Mouse (Mus musculus) lung, adult 2 months (tissue): ENCODE measurements around the gene Galnt9.

Source experiments
- CTCF ChIP-seq: fragments of 200-500 bp; IDR thresholded peaks from 2 replicates; pipeline ENCODE4 v1.5.1; 2011; ENCODE audit warnings: mild to moderate bottlenecking, low read length, control low read depth; ENCODE audit not compliant: insufficient read depth
- POLR2A ChIP-seq: fragments of 200-500 bp; IDR thresholded peaks from 2 replicates; pipeline ENCODE4 v1.6.1; 2011; ENCODE audit warnings: low read depth, mild to moderate bottlenecking, control low read depth, low read length, borderline replicate concordance; ENCODE audit errors: extremely low read depth

DNA sequence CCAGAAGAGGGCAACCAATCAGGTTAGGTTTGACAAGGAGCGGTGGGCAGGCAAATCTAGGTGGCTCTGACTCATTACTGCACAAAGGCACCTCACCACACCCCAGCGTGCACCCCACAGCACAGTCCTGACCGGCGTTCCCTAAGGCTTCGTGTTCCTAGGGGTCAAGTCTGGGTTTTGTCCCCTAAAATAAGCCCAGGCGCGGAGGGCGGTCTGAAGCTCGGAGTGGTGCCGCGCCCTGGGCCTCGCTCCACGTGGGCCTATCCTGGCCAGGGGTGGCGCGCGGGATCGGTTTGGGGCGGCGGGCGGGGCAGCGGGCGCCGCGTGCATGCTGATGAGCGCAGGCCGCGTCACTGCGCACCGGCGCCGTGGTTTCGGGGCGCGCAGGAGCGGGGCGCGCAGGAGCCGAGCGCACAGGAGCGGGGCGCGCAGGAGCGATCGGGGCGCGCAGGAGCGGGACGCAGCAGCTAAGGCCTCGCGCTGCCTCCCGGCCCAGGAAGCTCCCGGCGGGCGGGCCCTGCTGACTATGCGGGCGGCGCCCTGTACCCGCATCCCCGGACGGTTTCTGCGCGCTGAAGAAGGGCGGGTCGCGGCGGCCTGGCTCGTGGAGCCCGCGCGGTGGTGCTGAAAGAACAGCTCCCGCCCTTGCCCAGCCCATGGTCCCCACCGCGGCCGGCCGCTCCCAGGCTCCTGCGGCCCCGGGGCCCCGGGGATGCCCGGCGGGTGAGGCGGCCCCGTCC lies at the start of gene Galnt9:
- TF ChIP-seq CTCF, result no peak
- TF ChIP-seq POLR2A, result no peak
